ENCODE assay signal across 7 mouse cellular contexts in the genomic region with DNA sequence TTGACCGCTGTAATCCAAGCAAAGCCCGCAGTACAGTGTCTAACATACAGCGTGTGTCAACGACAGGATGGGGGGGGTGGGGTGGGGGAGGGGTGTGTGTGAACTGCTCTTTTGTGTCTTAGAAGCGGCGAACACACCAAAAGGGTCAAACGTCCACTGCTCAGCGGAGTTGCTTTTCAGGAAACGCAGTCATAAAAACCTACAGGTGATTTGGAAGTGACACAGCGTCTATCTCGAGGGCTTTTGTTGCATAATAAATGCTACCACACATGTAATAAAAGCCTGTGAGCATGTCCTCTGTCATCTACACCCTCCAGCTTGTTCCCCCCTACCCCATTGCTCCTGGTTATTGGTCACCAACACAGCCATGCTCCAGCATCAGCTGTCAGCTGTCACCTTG. TPM values are rescaled to one million over a fixed set of nuclear protein-coding genes. Genes with fewer than 3 reads are reported as not detected.
DNase-seq lines count a peak whose midpoint lies in the region; ATAC-seq lines count a peak whose summit lies in the region.

No protein-coding gene starts in this region.

- no peaks in the 10 kb centered on the region for H3K36me3 ChIP-seq in neural tube, embryonic 11.5 days (ENCODE audit: control insufficient read depth, insufficient read depth, low read length)
- no peaks in the 10 kb centered on the region for H3K36me3 ChIP-seq in forebrain, embryonic 13.5 days (ENCODE audit: poor library complexity, severe bottlenecking)
- no peaks in the 10 kb centered on the region for H3K36me3 ChIP-seq in stomach, embryonic 15.5 days

- peak overlapping the region; percentile 50 for H3K4me2 ChIP-seq in neural tube, embryonic 11.5 days (ENCODE audit: low read depth)
- peak overlapping the region; percentile 57 for H3K4me2 ChIP-seq in forebrain, embryonic 13.5 days
- peak overlapping the region; percentile 66 for H3K4me2 ChIP-seq in stomach, embryonic 15.5 days

- H3K9ac ChIP-seq in neural tube, embryonic 11.5 days (ENCODE audit: low read length) = peak overlapping the region; percentile 31; the same call in 1 of the 2 replicates
- H3K9ac ChIP-seq in forebrain, embryonic 13.5 days = no peak overlapping the region
- no peak overlapping the region for H3K9ac ChIP-seq in stomach, embryonic 15.5 days

- H3K4me1 ChIP-seq in neural tube, embryonic 11.5 days (ENCODE audit: control insufficient read depth, insufficient read depth, low read length) = peaks cover 6% of the 10 kb centered on the region
- H3K4me1 ChIP-seq in forebrain, embryonic 13.5 days = peaks cover 27% of the 10 kb centered on the region
- H3K4me1 ChIP-seq in stomach, embryonic 15.5 days = peaks cover 19% of the 10 kb centered on the region

- no peak overlapping the region for H3K27ac ChIP-seq in neural tube, embryonic 11.5 days (ENCODE audit: low read depth, low read length)
- H3K27ac ChIP-seq in forebrain, embryonic 13.5 days = peak overlapping the region; percentile 55
- H3K27ac ChIP-seq in stomach, embryonic 15.5 days = peak overlapping the region; percentile 91

- no peaks in the 10 kb centered on the region for H3K9me3 ChIP-seq in neural tube, embryonic 11.5 days (ENCODE audit: control insufficient read depth, low read length)
- no peaks in the 10 kb centered on the region for H3K9me3 ChIP-seq in forebrain, embryonic 13.5 days (replicated peaks)
- no peaks in the 10 kb centered on the region for H3K9me3 ChIP-seq in stomach, embryonic 15.5 days

- DNase-seq in neural tube, embryonic 11.5 days (ENCODE audit: low spot score) = no peak
- no peak for DNase-seq in neural tube, embryonic 10.5 days (ENCODE audit: extremely low spot score, low spot score)
- peak; percentile 18 for DNase-seq in liver
- no peak for DNase-seq in spleen, adult 18-20 months
- no peak for DNase-seq in left cerebral cortex, adult 8-10 months (ENCODE audit: low spot score in 2 of 2)

- no peak for ATAC-seq in neural tube, embryonic 11.5 days (ENCODE audit: insufficient read depth, low FRiP score, low TSS enrichment)
- no peak for ATAC-seq in forebrain, embryonic 13.5 days
- no peak for ATAC-seq in stomach, embryonic 15.5 days (ENCODE audit: insufficient read depth, low FRiP score, low read depth)

- H3K4me3 ChIP-seq in neural tube, embryonic 11.5 days (ENCODE audit: low read depth, low read length) = peak overlapping the region; percentile 12; the same call in 1 of the 2 replicates
- H3K4me3 ChIP-seq in forebrain, embryonic 13.5 days = peak overlapping the region; percentile 25
- H3K4me3 ChIP-seq in stomach, embryonic 15.5 days (replicated peaks) = peak overlapping the region; percentile 31

- no peaks in the 10 kb centered on the region for H3K27me3 ChIP-seq in neural tube, embryonic 11.5 days (ENCODE audit: control insufficient read depth, insufficient read depth, low read length)
- 0 out of 2 replicates have a peak, but pooled peaks cover 2% of the 10 kb centered on the region for H3K27me3 ChIP-seq in forebrain, embryonic 13.5 days
- H3K27me3 ChIP-seq in stomach, embryonic 15.5 days (replicated peaks) = no peaks in the 10 kb centered on the region

- WGBS in neural tube, embryonic 11.5 days = 26% methylated on average over 11 of the region's 11 CpGs
- WGBS in forebrain, embryonic 13.5 days = 22% methylated on average over 11 of the region's 11 CpGs
- WGBS in stomach, embryonic 15.5 days = 13% methylated on average over 11 of the region's 11 CpGs

RNA-seq across cellular contexts. Expression of a gene that starts 4.5 kb away (rescaled TPM):
- 12.4 and 16.1 TPM in 2 replicates for polyA plus RNA-seq in neural tube, embryonic 11.5 days (2014; fragmentation: Nextera tagmentation; extraction: Ambion mirVana)
- polyA plus RNA-seq in forebrain, embryonic 13.5 days (2015; fragmentation: Nextera tagmentation; extraction: Ambion mirVana) = 37.2 and 41.0 TPM in 2 replicates
- 27.4 and 28.5 TPM in 2 replicates for polyA plus RNA-seq in stomach, embryonic 15.5 days (2015; fragmentation: Nextera tagmentation; extraction: Ambion mirVana)
- 100 to 1,000 TPM in 3 of 4 experiments, 10 to 100 TPM in 1; 92.1 to 137 (median 115) TPM for total RNA-seq in left cerebral cortex, adult 8-10 months (2022)

RNA-seq across cellular contexts. Expression of a gene that starts 34.9 kb away (rescaled TPM):
- polyA plus RNA-seq in neural tube, embryonic 11.5 days (2014; fragmentation: Nextera tagmentation; extraction: Ambion mirVana) = 0.28 and 0.44 TPM in 2 replicates
- polyA plus RNA-seq in forebrain, embryonic 13.5 days (2015; fragmentation: Nextera tagmentation; extraction: Ambion mirVana) = 0.09 TPM in 1 of 2 replicates, not detected in the other
- polyA plus RNA-seq in stomach, embryonic 15.5 days (2015; fragmentation: Nextera tagmentation; extraction: Ambion mirVana) = 18.7 and 20.7 TPM in 2 replicates
- under 1 TPM; 0.28 to 0.50 (median 0.43) TPM for total RNA-seq in left cerebral cortex, adult 8-10 months (2022)

Comparison
In these comparisons a context has a peak if more than half of its experiments do, and no peak if none do; other contexts are left out.
1. RNA of a gene that starts 34.9 kb away (polyA plus RNA-seq): 18.7 to 20.7 TPM in stomach, embryonic 15.5 days; 0.28 to 0.44 TPM in neural tube, embryonic 11.5 days and 0.09 TPM in forebrain, embryonic 13.5 days; every median in the first group is over 10 times any median in the second.
2. Peak in every context shown above with its lines, with median percentiles within 50 percentile points of each other: H3K4me2 ChIP-seq and H3K4me3 ChIP-seq.